In genomic region chr11:51876943-51877344, GRCm38 (mm10) we compare ENCODE assay signal across 12 mouse cellular contexts. TPM values are rescaled to one million over a fixed set of nuclear protein-coding genes. Genes with fewer than 3 reads are reported as not detected.
DNase-seq lines count a peak whose midpoint lies in the region; ATAC-seq lines count a peak whose summit lies in the region.
"Had no signal": no experiment of that assay in that cellular context is flagged by ENCODE, and none has a peak within 500 bp of the region (broad histone marks: within the 10 kb centered on the region; RNA-seq: fewer than 3 reads in every experiment).

No protein-coding gene starts in this region.

- no peak overlapping the region for H3K27ac ChIP-seq in liver, embryonic 16.5 days (ENCODE audit: low read length)
- no peak overlapping the region for H3K27ac ChIP-seq in liver, embryonic 11.5 days (ENCODE audit: low read depth, low read length)
- H3K27ac ChIP-seq in limb, embryonic 10.5 days: 0 out of 2 replicates have a peak overlapping the region, but pooled peaks have one; percentile 10
- H3K27ac ChIP-seq: liver, embryonic 13.5 days; midbrain, embryonic 15.5 days had no signal

- peak; percentile 37; the same call in 1 of the 2 replicates for ATAC-seq in liver, embryonic 16.5 days (ENCODE audit: low read depth)
- ATAC-seq in liver, embryonic 11.5 days (replicated peaks; ENCODE audit: low FRiP score): no peak; the same call in 1 of the 2 replicates
- peak; percentile 20 for ATAC-seq in granulocyte monocyte progenitor cell, adult 5-6 weeks (replicated peaks; ENCODE audit: poor library complexity, severe bottlenecking)
- no peak for ATAC-seq in megakaryocyte progenitor cell, adult 5-6 weeks (replicated peaks; ENCODE audit: poor library complexity)
- ATAC-seq: forebrain, postnatal 0 days; midbrain, embryonic 15.5 days had no signal

- no peaks in the 10 kb centered on the region for H3K9me3 ChIP-seq in liver, embryonic 16.5 days (replicated peaks; ENCODE audit: control insufficient read depth, low read length)
- H3K9me3 ChIP-seq in liver, embryonic 11.5 days (ENCODE audit: control insufficient read depth, low read length): 0 out of 2 replicates have a peak, but pooled peaks cover 3% of the 10 kb centered on the region
- H3K9me3 ChIP-seq in limb, embryonic 10.5 days (replicated peaks): no peaks in the 10 kb centered on the region
- H3K9me3 ChIP-seq: midbrain, embryonic 15.5 days had no signal

- peaks cover 7% of the 10 kb centered on the region for H3K4me1 ChIP-seq in liver, embryonic 16.5 days (ENCODE audit: control insufficient read depth, low read depth, low read length)
- peaks cover 4% of the 10 kb centered on the region; the same call in 1 of the 2 replicates for H3K4me1 ChIP-seq in liver, embryonic 11.5 days (replicated peaks; ENCODE audit: control insufficient read depth, insufficient read depth, low read length)
- no peaks in the 10 kb centered on the region for H3K4me1 ChIP-seq in limb, embryonic 10.5 days
- H3K4me1 ChIP-seq: midbrain, embryonic 15.5 days had no signal

- no peak overlapping the region for H3K9ac ChIP-seq in liver, embryonic 16.5 days (ENCODE audit: low read depth, low read length)
- no peak overlapping the region for H3K9ac ChIP-seq in liver, embryonic 11.5 days (ENCODE audit: low read depth, low read length)
- H3K9ac ChIP-seq: forebrain, postnatal 0 days; liver, embryonic 13.5 days; midbrain, embryonic 15.5 days had no signal

- no peak for DNase-seq in liver, embryonic 11.5 days (ENCODE audit: low spot score)
- DNase-seq in adrenal gland, postnatal 10 days: peak; percentile 79
- DNase-seq in limb, embryonic 10.5 days (ENCODE audit: low spot score): no peak
- no peak for DNase-seq in right cerebral cortex, postnatal 10 days (ENCODE audit: low spot score in 2 of 2)
- no peak for DNase-seq in cerebellum, postnatal 25 days
- DNase-seq: cerebellum, adult 8-10 months; forebrain, postnatal 0 days; liver, embryonic 13.5 days had no signal

- H3K4me3 ChIP-seq in liver, embryonic 16.5 days (ENCODE audit: low read depth, low read length): no peak overlapping the region
- H3K4me3 ChIP-seq in liver, embryonic 11.5 days (ENCODE audit: low read depth, low read length): no peak overlapping the region
- H3K4me3 ChIP-seq in limb, embryonic 10.5 days: no peak overlapping the region
- H3K4me3 ChIP-seq: liver, embryonic 13.5 days; midbrain, embryonic 15.5 days had no signal

- H3K4me2 ChIP-seq in liver, embryonic 16.5 days (ENCODE audit: low read depth, low read length): no peak overlapping the region
- no peak overlapping the region for H3K4me2 ChIP-seq in liver, embryonic 11.5 days
- H3K4me2 ChIP-seq: liver, embryonic 13.5 days; midbrain, embryonic 15.5 days had no signal

- H3K36me3 ChIP-seq in liver, embryonic 16.5 days (ENCODE audit: control insufficient read depth, insufficient read depth): no peaks in the 10 kb centered on the region
- H3K36me3 ChIP-seq in liver, embryonic 11.5 days (ENCODE audit: control insufficient read depth, insufficient read depth, low read length): no peaks in the 10 kb centered on the region
- H3K36me3 ChIP-seq in limb, embryonic 10.5 days: no peaks in the 10 kb centered on the region
- H3K36me3 ChIP-seq: liver, embryonic 13.5 days; midbrain, embryonic 15.5 days had no signal

- 53% methylated on average over 4 of the region's 4 CpGs for WGBS in liver, embryonic 16.5 days (ENCODE audit: insufficient replicate concordance)
- 82% methylated on average over 4 of the region's 4 CpGs for WGBS in liver, embryonic 11.5 days
- 76% methylated on average over 4 of the region's 4 CpGs for WGBS in limb, embryonic 10.5 days

- H3K27me3 ChIP-seq in liver, embryonic 16.5 days (ENCODE audit: control insufficient read depth, insufficient read depth, low read depth, low read length): no peaks in the 10 kb centered on the region
- no peaks in the 10 kb centered on the region for H3K27me3 ChIP-seq in liver, embryonic 11.5 days (replicated peaks; ENCODE audit: control insufficient read depth, insufficient read depth, low read length)
- no peaks in the 10 kb centered on the region for H3K27me3 ChIP-seq in limb, embryonic 10.5 days (ENCODE audit: low read depth, poor library complexity, severe bottlenecking)
- H3K27me3 ChIP-seq: liver, embryonic 13.5 days; midbrain, embryonic 15.5 days had no signal

RNA-seq across cellular contexts. Expression of gene Jade2, which starts 19.5 kb away (rescaled TPM):
- 0.64 and 0.79 TPM in 2 replicates for polyA plus RNA-seq in liver, embryonic 16.5 days (2015; fragmentation: Nextera tagmentation; extraction: Ambion mirVana)
- 0.59 and 1.2 TPM in 2 replicates for polyA plus RNA-seq in liver, embryonic 11.5 days (2014; fragmentation: Nextera tagmentation; extraction: Ambion mirVana)
- 10 to 100 TPM; 10.7 to 11.4 TPM for total RNA-seq in adrenal gland, postnatal 10 days (2021)
- 6.3 and 9.3 TPM in 2 replicates for total RNA-seq in granulocyte monocyte progenitor cell, adult 5-6 weeks (2014; fragmentation: Nextera tagmentation)
- 6.6 and 8.5 TPM in 2 replicates for total RNA-seq in granulocyte monocyte progenitor cell, adult 5-6 weeks (2017)
- polyA plus RNA-seq in limb, embryonic 10.5 days (2016; fragmentation: Nextera tagmentation; extraction: Ambion mirVana): 0.69 and 0.78 TPM in 2 replicates
- 5.7 and 7.7 TPM in 2 replicates for total RNA-seq in megakaryocyte progenitor cell, adult 5-6 weeks (2015)
- 6.0 and 7.0 TPM in 2 replicates for total RNA-seq in megakaryocyte progenitor cell, adult 5-6 weeks (2017)

Comparison
In these comparisons a context has a peak if more than half of its experiments do, and no peak if none do; other contexts are left out.
1. ATAC-seq: peak in liver, embryonic 16.5 days (single experiment) and granulocyte monocyte progenitor cell, adult 5-6 weeks (single experiment); none in liver, embryonic 11.5 days (single experiment) and megakaryocyte progenitor cell, adult 5-6 weeks (single experiment).